22 mouse cellular contexts compared by ENCODE assay signal in genomic region chr3:147398298-147398697, GRCm38 (mm10).
A peak's percentile ranks its signal among the peaks of the same experiment; 100 is the strongest.
DNase-seq lines count a peak whose midpoint lies in the region; ATAC-seq lines count a peak whose summit lies in the region.
"Had no signal": no experiment of that assay in that cellular context is flagged by ENCODE, and none has a peak within 500 bp of the region (broad histone marks: within the 10 kb centered on the region; RNA-seq: fewer than 3 reads in every experiment).

No protein-coding gene starts in this region.

- H3K4me2 ChIP-seq in midbrain, embryonic 13.5 days (replicated peaks), result no peak overlapping the region
- H3K4me2 ChIP-seq: embryonic facial prominence, embryonic 13.5 days; forebrain, embryonic 12.5 days; heart, embryonic 11.5 days; heart, embryonic 15.5 days had no signal

- H3K36me3 ChIP-seq in midbrain, embryonic 10.5 days, result no peaks in the 10 kb centered on the region
- H3K36me3 ChIP-seq in midbrain, embryonic 13.5 days, result no peaks in the 10 kb centered on the region
- H3K36me3 ChIP-seq: embryonic facial prominence, embryonic 13.5 days; forebrain, embryonic 12.5 days; G1E; heart, embryonic 15.5 days had no signal

- H3K27me3 ChIP-seq in midbrain, embryonic 10.5 days (ENCODE audit: low read depth, poor library complexity, severe bottlenecking), result no peaks in the 10 kb centered on the region
- 0 out of 2 replicates have a peak, but pooled peaks cover 2% of the 10 kb centered on the region for H3K27me3 ChIP-seq in midbrain, embryonic 13.5 days
- H3K27me3 ChIP-seq: embryonic facial prominence, embryonic 13.5 days; forebrain, embryonic 12.5 days; heart, embryonic 15.5 days had no signal

- no peak overlapping the region for H3K9ac ChIP-seq in midbrain, embryonic 13.5 days (replicated peaks)
- H3K9ac ChIP-seq: embryonic facial prominence, embryonic 13.5 days; forebrain, embryonic 12.5 days; forebrain, postnatal 0 days; heart, embryonic 15.5 days had no signal

- peak overlapping the region; percentile 19; the same call in 1 of the 2 replicates for H3K27ac ChIP-seq in midbrain, embryonic 10.5 days (replicated peaks)
- no peak overlapping the region for H3K27ac ChIP-seq in midbrain, embryonic 13.5 days
- H3K27ac ChIP-seq: embryonic facial prominence, embryonic 13.5 days; forebrain, embryonic 12.5 days; heart, adult 2 months; heart, embryonic 15.5 days had no signal

- ATAC-seq in midbrain, embryonic 13.5 days, result no peak
- ATAC-seq: CD4-positive, CD25-positive, alpha-beta regulatory T cell, adult 4 months; forebrain, postnatal 0 days had no signal

- DNase-seq in embryo, embryonic 10 days (ENCODE audit: low spot score), result peak; percentile 34
- no peak for DNase-seq in embryo, embryonic 9.5 days (ENCODE audit: extremely low spot score)
- DNase-seq in midbrain, embryonic 10.5 days (ENCODE audit: low spot score), result peak; percentile 21
- DNase-seq in embryo, embryonic 11 days, result peak; percentile 22
- DNase-seq in retina, postnatal 1 day, result peak; percentile 42
- no peak for DNase-seq in layer of hippocampus, postnatal 14 days (ENCODE audit: low spot score in 2 of 2)
- DNase-seq: adrenal gland, adult 8-10 months; B cell, adult 2 months; cerebellum, adult 18-20 months; cerebellum, adult 9-11 months; cerebellum, postnatal 36 days; forebrain, postnatal 0 days; gastrocnemius, postnatal 14 days; heart, adult 2 months; heart, postnatal 14 days had no signal

- H3K4me1 ChIP-seq in midbrain, embryonic 10.5 days, result peaks cover 16% of the 10 kb centered on the region
- peaks cover 8% of the 10 kb centered on the region for H3K4me1 ChIP-seq in midbrain, embryonic 13.5 days (replicated peaks)
- H3K4me1 ChIP-seq: embryonic facial prominence, embryonic 13.5 days; heart, embryonic 15.5 days had no signal

- H3K9me3 ChIP-seq in midbrain, embryonic 10.5 days (replicated peaks), result no peaks in the 10 kb centered on the region
- H3K9me3 ChIP-seq in midbrain, embryonic 13.5 days, result no peaks in the 10 kb centered on the region
- H3K9me3 ChIP-seq: embryonic facial prominence, embryonic 13.5 days; forebrain, embryonic 12.5 days; heart, embryonic 15.5 days had no signal

- WGBS in midbrain, embryonic 10.5 days, result 41% methylated on average over 8 of the region's 8 CpGs
- 26% methylated on average over 8 of the region's 8 CpGs for WGBS in midbrain, embryonic 13.5 days

- H3K4me3 ChIP-seq in midbrain, embryonic 10.5 days, result no peak overlapping the region
- H3K4me3 ChIP-seq in midbrain, embryonic 13.5 days (replicated peaks), result no peak overlapping the region
- H3K4me3 ChIP-seq: embryonic facial prominence, embryonic 13.5 days; forebrain, embryonic 12.5 days; heart, adult 2 months; heart, embryonic 15.5 days had no signal

Comparison
In these comparisons a context has a peak if more than half of its experiments do, and no peak if none do; other contexts are left out.
1. DNase-seq: peak in embryo, embryonic 10 days (single experiment), midbrain, embryonic 10.5 days (single experiment), embryo, embryonic 11 days (single experiment) and retina, postnatal 1 day (single experiment); none in embryo, embryonic 9.5 days (single experiment) and layer of hippocampus, postnatal 14 days (0 of 2).